Mouse (Mus musculus): ENCODE measurements around the gene Astn2.

GRCm38 (mm10) chr4:65904963-65905362 is 499.4 kb downstream of the Astn2 start:
- no peak for TF ChIP-seq E2F4 (IDR thresholded peaks at IDR 0.05; ENCODE audit: insufficient read depth)
- TF ChIP-seq TCF3 (IDR thresholded peaks at IDR 0.05; ENCODE audit: insufficient read length, low read depth) = no peak
- no peak for TF ChIP-seq USF1 (IDR thresholded peaks at IDR 0.05; ENCODE audit: low read depth)
- no peak for TF ChIP-seq POLR2A (IDR thresholded peaks at IDR 0.05; ENCODE audit: insufficient read length, low read depth)
- TF ChIP-seq REST (IDR thresholded peaks at IDR 0.05; ENCODE audit: insufficient read depth, insufficient read length) = no peak
- TF ChIP-seq MAX (IDR thresholded peaks at IDR 0.05; ENCODE audit: low read depth) = no peak
- no peak for TF ChIP-seq TCF12 (IDR thresholded peaks at IDR 0.05; ENCODE audit: insufficient read depth, poor library complexity, severe bottlenecking)
- no peak for TF ChIP-seq MYOG (IDR thresholded peaks at IDR 0.05; ENCODE audit: control insufficient read depth in 1 of 3, insufficient read depth in 1 of 3, insufficient read length in 2 of 3, low read depth in 2 of 3)
- no peak for TF ChIP-seq CEBPB (IDR thresholded peaks at IDR 0.05; ENCODE audit: insufficient read depth, poor library complexity, severe bottlenecking)

All from myocyte (in vitro differentiated cells).